Mouse (Mus musculus): ENCODE measurements at regions not wholly inside any gene's neighbourhood (a gene's known extent, or its start where the extent isn't known, plus 50 kb on each side); places are given as distances from the start of the nearest gene placed in this dataset.

GRCm38 (mm10) chr7:35989456-35989855 is 186.7 kb upstream of the Zfp507 start:
- ATAC-seq (replicated peaks; ENCODE audit: poor library complexity): no peak

- ATAC-seq (replicated peaks; ENCODE audit: poor library complexity): no peak
These were observed 185.8 kb upstream of the Zfp507 start for GRCm38 (mm10) chr7:35988449-35989109.

DNA sequence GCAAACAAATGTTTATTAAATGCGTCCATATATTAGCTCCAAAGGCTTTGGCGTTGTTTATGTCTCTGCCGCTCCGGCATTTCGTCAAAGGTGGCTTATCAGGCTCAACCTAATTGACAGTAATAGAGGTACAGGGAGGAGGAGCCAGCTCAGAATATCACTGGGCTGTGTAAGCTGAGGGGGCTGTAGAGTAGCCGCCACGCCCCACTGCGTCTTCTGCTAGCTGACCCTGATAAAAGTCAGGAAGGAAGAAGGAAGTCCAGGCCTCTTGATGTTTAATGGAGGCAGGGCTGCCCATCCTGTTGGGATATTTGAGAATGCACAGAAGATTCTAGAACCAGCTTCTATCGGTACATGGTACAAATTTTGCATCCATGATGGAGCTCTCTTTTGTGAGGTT is 175.2 kb upstream of the Zfp507 start:
- ATAC-seq (replicated peaks; ENCODE audit: poor library complexity): no peak

- no peak for ATAC-seq (replicated peaks; ENCODE audit: poor library complexity)
These were observed 155.9 kb upstream of the Zfp507 start for GRCm38 (mm10) chr7:35958731-35959130.

DNA sequence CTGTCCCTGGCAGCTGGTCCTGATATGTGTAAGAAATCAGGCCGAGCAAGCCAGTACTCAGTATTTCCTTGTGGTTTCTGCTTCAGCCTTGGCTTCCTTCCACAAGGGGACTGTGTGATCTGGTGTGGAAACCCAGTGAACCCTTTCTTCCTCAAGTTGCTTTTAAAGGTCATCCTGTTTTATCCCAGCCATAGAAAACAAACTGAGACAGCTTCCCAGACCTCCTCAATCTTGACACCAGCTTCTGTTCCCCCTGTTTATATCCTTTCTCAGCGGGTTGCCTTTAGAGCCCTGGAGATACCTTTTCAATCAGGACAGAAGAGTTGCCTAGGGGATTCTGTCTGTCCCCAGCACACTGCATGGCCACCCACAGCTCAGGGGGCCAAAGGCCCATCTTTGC is 155.2 kb upstream of the Zfp507 start:
- ATAC-seq (replicated peaks; ENCODE audit: poor library complexity): no peak

- no peak for ATAC-seq (replicated peaks; ENCODE audit: poor library complexity)
These were observed 146.0 kb upstream of the Zfp507 start for GRCm38 (mm10) chr7:35948794-35949193.

GRCm38 (mm10) chr7:35948389-35948788 is 145.6 kb upstream of the Zfp507 start:
- no peak for ATAC-seq (replicated peaks; ENCODE audit: poor library complexity)

GRCm38 (mm10) chr7:35941086-35941485 is 138.3 kb upstream of the Zfp507 start:
- no peak for ATAC-seq (replicated peaks; ENCODE audit: poor library complexity)

DNA sequence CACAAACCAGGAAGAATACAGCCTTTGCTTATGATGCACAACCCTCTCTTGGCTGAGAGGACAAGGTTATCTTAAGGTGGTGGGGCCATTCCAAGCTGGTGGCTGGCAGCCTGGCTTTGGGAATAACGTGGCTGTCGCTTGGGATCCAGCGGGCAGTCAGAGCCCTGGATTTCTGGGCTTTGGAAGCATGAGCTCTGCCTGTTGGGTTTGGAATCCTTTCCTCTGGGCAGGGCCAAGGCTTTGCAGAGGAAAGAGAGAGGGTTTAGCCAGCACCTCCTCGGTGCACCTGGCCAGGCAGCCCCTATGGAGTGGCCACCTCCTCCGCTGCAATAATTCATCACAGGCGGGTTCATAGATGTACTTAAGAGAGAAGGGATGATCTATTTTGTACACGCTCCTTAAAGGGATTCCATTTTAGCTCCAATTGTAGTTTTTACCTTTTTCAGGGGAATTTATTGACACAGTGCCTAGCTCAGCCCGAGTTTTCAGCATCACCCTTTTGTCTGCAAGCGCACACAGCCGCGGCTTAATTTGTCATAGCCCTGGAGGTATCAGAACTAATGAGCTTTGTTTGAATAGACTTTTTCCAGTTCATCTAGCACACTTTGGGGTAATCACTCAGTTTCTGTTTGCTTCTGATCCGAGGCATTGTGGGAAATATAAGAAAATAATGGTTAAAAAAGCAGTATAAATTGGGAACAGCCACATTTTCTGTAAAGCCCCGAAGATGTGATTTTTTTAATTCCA is 135.5 kb upstream of the Zfp507 start:
- no peak for ATAC-seq (replicated peaks; ENCODE audit: poor library complexity)

DNA sequence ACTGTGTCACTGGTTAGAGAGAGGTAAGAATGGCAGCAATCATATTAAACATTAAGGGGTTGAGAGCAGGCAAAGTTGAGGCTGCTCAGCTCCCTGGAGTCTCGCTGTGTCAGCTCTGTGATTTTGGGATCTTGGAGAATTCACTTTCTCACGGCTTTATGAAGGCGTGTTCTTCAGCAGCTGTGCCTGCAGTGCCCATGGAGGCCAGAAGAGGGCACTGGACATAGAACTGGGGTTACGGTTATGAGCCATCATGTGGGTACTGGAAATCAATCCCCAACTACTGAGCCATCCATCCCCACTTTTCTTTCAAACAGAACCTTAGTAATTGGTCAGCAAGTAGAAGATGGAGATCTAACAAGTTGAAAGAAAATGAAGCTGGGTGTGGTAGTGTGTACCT is 123.9 kb upstream of the Zfp507 start:
- no peak for ATAC-seq (replicated peaks; ENCODE audit: poor library complexity)

DNA sequence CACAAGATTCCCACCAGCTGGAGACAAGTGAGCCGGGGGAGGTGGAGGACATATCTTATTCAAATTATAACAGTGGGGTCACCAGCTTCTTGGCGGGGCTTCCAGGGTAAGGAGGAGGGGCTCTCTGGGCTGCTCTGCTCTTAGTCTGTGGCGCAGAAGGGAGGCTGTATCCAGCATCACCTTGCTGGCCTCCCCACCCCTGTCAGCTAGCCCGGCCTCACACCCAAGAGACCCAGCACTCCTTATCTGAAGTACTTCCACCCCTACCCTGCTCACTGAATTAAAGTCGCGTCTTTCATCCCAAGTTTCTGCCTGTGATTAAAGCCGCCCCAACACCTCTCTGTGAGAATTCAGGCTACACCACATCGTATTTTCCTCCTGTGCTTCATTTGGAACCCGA is 119.8 kb upstream of the Zfp507 start:
- ATAC-seq (replicated peaks; ENCODE audit: poor library complexity): no peak

DNA sequence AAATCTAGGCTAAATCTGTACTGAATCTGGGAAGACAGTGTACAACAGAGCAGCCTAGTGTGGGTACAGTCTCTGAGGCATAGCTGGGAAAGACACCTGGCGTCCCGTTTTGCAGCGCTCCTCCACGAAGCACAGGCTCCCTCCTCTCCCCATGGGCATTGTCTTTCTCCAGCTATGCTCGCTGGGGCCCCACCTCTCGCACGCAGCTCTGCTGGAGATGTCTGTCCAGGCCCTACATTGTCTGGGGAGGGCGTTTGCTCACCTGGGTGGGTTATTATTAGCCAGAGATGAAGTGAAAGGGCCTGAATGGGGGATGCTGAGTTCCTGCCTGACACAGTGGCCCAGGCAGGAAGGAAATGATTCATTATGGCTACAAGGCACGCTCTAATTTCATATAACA is 118.1 kb upstream of the Zfp507 start:
- ATAC-seq (replicated peaks; ENCODE audit: poor library complexity): no peak

DNA sequence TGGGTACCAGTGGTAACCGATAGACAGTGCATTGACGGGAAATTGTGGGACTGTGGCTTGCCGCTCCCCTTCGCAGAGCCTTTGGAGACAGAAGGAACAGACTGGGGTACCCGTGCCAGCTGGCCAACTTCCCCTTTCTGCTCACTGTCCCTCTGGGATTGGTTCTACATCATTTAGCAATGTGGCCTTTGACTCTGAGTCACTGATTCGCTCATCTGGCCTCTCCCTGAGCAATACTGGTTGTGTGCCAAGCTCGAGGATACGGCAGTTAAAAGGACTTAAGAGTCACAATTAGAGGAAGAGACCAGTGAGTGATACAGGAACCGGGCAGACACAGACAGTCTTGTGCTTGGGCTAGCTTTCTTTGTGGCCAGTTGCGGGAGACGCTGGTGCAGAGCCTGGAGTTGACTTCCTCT is 117.4 kb upstream of the Zfp507 start:
- peak; percentile 52 for ATAC-seq (replicated peaks; ENCODE audit: poor library complexity)

DNA sequence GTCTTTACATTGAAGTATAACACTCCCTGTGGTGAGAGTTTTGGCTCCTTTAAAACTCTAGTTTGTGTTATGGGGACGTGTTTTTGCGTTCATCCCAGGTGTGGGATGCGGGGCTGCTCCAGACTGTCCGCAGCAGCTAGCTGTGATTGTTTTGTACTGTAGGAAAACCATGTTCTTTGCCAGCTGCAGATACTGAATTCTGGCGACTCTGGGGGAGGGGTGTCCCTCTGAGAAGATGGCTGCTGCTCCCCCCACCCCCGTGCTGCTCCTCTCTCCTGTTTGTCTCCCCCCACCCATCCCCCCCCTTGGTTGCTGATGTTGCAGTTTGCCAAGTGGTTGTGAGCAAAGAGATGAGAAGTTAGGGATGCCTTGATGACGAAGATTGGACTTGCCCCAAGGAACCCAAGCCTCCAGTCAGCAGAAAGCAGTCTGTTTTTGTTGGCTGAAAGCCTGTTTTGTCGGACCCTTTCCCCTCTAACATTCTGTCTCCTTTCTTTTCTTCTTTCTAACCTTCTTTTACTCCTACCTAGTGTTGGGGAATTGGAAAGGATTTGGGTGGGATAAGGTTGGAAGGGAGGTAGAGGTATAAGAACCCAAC is 107.4 kb upstream of the Zfp507 start:
- ATAC-seq (replicated peaks; ENCODE audit: poor library complexity): no peak

DNA sequence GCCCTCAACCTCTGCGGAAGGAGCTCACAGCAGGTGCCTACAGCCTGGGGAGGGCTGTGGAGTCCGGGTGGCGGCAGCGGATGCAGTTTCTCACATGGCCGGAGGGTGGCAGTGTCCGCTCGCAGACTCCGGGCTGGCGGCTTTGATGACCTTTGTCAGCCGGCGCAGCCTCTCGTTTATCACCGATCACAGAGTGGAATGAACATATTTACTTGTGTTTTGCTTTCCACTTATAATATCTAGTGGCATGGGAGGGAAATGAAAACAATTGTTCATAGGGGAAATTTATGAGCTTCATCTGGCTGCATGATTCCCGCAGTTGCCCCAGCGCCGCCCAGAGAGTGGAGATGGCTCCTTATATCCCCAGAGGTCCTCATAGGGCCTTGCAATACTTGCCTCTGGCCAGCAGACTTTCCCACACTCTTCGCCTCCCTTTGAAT is 99.2 kb upstream of the Zfp507 start:
- ATAC-seq (replicated peaks; ENCODE audit: poor library complexity): peak; percentile 94

DNA sequence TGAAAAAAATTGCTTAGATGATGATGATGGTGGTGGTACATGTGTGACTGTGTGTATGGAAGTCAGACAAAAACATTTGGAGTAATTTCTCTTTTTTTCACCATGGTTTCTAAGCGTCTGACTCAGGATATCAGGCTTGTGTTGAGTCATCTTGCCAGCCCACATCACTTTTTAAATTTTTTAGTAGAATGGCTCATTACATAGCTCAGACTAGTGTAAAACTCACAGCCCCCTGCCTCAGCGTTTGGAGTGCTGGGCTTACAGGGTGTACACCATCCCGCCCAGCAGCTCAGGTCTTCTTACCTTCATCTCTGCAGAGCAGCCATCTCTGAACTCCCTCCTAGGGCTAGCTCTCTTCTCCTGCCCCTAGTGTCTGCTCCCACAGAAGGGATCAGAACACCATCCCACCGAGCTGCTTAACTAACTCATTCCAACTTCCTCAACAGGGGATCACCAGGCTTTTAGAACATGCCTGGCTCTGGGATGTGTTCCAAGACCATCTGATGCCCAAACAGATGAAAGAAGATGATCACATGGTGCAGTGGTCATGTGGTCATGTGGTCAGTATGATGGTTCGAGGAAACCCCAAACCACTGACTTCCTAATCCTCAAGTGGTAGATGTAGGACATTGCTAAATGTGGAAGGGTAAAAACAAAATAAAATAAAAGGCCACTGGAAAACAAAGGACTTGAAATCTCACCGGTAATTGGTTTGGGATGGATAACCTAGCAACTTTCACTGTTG is 96.1 kb upstream of the Zfp507 start:
- no peak for ATAC-seq (replicated peaks; ENCODE audit: poor library complexity)

DNA sequence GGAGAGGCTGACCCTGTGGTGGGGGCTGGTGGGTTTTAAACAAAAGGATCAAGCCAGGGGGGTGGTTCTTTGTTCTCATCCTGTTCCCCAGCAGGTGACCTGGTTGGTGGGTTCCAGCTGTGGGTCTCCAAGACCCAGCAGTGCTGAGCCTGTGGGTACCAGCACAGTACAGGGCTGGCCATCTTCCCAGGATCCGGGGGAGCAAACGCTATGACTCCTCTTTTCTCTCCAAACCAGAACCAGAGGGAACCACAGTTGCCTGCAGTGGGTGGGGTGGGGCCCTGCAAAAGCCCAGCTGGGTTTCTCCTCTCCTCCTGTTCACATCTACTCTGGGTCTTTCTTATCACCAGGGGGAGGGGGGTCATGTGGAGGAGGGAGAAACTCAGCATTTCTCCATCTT is 90.5 kb upstream of the Zfp507 start:
- ATAC-seq (replicated peaks; ENCODE audit: poor library complexity): no peak

DNA sequence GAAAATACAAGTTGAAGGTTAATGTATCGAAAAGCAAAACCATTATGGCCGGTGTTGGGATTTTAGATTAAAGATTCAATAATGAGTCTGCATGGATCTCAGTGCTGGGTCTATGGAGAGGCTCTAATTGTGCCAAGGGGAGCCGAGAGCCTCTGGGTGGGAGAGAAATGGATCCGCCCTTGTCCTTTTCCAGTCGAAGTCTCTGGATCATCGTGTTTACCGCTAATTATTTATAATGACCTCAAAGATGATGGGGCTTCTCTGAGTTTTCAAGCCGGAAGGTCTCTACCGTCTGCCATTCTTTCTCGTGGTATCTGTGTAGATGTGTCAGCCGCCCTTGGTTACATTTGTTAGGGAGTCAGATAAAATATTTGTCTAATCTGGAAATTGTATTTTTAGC is 83.2 kb upstream of the Zfp507 start:
- no peak for ATAC-seq (replicated peaks; ENCODE audit: poor library complexity)

DNA sequence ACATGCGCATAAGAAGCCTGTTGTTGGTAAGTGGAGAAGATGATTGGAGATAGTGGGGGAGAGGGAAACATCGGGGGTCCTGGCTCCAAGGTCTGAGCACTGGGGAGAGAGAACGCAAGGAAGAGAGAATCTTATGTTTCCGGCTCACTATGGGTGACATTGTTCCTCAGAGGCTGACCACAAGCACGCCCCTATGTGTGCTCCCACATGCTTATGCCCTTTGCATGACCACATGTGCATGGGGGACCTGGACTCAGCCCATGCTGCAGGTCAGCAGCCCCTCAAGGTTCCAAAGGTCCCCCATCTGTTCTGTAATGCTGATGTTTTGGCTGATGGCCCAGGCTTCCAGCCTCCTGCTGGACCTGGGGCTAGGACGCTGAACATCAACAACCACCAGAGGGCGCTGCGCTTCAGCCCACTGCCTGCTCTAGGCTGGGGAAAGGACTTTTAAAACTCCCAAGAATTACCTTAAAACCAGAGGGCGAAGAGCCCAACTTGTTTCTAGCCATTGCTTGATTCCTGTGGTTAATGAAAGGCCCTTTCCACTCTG is 77.0 kb upstream of the Zfp507 start:
- ATAC-seq (replicated peaks; ENCODE audit: poor library complexity): peak; percentile 65

DNA sequence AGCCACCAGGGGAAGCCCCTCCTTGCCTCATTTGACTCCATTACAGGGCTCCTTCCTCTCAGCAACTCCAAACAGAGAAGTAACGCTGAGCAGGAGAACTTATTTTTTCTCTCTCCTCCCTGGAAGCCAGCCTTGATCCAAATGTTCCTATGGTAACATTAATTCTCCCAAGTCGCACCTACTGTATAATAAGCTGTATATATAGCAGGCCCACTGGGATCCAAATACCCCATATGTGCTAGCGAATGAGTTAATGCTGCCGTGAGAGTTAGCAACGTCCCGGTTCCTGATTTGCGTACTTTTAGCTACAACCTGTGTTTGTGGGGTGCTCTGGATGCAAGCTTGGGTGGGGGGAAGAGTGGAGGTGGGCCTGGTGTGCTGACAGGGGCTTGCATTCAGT is 75.4 kb upstream of the Zfp507 start:
- ATAC-seq (replicated peaks; ENCODE audit: poor library complexity): no peak

DNA sequence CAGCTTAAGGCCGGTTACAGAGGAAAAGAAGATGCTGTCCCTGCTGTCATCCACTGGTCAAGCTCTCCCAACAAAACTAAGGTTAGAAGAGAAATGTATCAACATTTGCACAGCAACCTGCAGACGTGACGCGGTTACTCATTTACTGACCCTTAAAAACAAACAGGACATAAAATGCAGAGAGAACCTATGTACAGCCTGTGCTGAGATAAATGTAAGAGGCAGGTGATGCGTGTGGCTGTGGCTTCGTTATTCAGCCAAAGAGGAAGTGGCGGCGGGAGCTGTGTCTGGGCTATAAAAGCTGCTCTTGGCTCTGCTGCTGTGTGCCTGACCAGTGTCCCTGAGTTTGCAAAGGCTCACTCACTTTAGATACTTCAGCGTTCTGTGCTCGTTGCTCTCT is 58.2 kb upstream of the Zfp507 start:
- 0 out of 2 replicates have a peak, but pooled peaks have one; percentile 31 for ATAC-seq (replicated peaks; ENCODE audit: poor library complexity)

Data from megakaryocyte progenitor cell, adult 5-6 weeks (primary cell).